Mouse (Mus musculus) right cerebral cortex, adult 18-20 months (tissue): ENCODE data around the gene B4galnt2.
"Not testable (repeated sequence)": the region's sequence is repeated elsewhere in the genome, so short reads cannot be mapped to it uniquely, and the experiment has no call there.

Experiments
- DNase-seq: peaks from one replicate; pipeline ENCODE4 v3.0.0; 2022; ENCODE audit warnings: mixed read lengths

B4galnt2 gene

DNA sequence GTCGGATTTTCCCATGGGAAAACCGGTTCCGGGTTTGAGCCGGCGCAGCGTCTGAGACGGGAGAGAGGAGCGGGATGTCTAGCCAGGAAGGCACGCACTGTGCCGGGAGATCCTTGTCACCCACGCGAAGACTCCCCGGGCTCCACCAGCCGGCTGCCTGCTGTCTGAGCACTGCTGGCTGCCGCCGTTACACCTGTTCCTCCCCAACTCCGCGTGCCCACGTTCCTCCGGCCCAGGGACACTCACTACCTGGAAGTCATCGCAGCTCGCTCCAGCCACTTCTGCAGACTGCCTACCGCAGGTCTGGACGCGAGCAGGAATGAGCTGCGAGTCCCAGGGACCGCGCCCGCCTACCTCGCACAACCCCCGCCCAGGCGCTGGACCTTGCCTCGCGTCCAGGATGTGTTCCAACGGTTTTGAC lies at the start of gene B4galnt2:
TSS of gene B4galnt2 (minus strand) at position 321 of the 421 bp plus-strand sequence.
- peak; percentile 30 for DNase-seq

DNA sequence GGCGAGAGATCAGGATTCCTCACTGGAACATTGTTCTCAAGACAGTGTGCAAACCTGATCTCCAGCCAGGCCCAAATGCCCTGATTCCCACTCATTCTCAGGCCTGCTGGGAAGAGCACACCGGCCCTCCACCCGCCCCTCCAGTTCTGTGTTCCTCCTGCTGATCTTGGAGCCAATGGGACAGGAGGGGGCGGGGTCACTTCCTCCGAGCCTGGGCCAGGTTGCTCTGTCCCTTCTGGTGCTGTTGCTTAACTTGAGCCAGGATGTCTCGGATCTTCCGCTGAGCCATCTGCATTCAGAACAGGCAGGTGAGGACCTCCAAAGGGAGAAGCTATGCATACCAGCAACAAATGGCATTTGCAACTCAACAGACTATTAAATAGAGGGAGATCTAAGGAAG lies 48.6 kb upstream of the B4galnt2 start:
- DNase-seq: no peak

DNA sequence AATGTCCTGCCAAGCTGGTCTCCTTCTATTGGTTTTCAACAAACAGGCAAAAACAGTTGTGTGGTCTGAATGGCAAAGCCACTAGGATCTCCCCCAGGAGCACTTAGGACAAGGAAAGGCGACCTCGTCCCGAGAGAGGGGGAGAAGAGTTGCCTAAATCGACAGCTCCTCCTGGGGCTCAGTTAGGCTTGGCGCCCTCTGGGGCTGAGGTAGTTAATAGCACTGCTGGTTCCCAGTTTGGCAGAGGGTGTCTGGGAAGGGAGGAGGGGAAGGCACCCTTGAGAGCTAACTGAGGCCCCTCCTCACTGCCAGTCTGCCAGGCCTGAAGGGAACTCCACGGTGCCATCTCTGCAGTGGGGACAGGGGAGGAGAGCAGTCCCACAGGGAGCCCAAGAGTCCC lies 44.5 kb upstream of the B4galnt2 start:
- DNase-seq: no peak

DNA sequence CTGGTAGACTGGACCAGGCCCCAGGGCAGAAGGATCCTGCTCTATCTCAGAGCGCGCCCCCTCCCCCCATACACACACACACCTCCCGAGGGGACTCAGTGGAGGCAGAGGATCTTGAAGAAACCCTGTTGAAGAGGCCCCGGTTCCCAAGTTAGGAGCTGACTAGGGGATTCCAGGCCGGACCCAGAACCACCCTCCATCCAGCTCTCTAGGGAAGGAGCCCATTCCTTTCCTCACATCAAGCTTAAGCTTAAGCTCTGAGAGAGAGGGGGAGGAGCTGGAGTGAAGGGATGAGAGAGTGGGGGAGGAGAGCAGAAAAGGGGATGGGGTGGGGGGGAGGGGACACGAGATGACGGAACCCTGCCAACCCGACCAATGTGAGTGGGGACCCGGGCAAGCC lies 43.6 kb upstream of the B4galnt2 start:
- DNase-seq: no peak

DNA sequence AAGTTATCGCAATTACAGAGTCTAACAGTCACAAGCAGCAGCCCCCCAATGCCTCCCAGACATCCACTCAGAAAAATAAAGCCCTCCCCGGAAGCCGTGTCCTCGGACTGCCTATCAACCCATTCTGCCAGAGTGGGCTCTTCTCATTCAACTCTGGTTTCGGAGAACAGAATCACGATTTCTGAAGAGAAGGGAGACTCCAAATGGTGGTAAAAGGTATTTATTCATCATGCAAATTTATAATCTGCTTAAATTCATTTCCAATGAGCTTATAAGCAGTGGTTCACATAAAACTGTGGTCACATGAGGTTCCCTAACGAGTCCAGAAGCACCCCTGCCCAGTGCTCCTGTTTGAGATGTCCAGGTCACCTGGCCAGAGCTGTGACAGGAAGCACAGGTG lies 42.7 kb upstream of the B4galnt2 start:
- no peak for DNase-seq

DNA sequence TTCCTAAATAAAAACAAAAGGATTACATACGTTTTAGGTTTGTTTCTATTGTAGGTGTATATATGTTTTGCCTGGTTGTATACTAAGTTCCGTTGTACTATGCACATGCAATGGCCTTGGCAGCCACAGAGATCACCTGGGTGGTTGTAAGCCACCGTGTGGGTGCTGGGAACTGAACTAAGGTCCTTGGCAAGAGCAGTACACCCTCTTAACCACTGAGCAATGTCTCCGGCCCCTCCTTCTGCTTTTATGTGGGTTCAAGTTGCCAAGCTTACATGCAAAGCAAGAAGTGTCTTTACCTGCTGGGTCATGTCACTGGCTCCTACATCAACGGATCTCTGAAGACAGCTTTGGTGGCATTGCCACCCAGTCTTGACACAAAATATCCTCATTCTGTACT lies 38.6 kb upstream of the B4galnt2 start:
- DNase-seq: no peak

DNA sequence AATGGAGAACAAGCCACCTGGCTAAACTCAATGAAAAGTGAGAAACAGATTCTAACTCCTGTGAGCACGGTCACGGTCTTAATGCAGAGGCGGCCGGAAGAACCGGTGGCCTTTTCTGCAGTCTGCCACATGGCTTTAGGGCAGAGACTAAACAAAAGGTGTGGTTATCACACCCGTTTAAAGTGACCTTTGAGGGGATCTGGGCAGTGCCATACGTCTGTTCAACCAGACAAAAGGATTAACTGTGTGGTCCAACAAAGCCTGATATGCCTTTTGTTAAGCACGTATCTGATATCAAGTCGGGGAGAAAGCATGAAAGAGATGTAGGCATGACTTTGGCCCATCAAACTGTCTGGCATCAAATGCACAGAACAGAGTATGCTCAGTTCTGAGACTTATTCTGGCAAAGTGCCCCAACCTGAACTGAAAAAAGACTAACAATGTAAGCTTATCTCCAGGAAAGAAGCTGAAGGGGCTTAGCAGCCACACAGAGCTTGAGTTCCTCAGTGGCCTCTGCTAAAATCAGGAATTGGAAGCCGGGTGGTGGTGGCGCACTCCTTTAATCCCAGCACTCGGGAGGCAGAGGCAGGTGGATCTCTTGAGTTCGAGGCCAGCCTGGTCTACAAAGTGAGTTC lies 31.3 kb upstream of the B4galnt2 start:
- DNase-seq: no peak

DNA sequence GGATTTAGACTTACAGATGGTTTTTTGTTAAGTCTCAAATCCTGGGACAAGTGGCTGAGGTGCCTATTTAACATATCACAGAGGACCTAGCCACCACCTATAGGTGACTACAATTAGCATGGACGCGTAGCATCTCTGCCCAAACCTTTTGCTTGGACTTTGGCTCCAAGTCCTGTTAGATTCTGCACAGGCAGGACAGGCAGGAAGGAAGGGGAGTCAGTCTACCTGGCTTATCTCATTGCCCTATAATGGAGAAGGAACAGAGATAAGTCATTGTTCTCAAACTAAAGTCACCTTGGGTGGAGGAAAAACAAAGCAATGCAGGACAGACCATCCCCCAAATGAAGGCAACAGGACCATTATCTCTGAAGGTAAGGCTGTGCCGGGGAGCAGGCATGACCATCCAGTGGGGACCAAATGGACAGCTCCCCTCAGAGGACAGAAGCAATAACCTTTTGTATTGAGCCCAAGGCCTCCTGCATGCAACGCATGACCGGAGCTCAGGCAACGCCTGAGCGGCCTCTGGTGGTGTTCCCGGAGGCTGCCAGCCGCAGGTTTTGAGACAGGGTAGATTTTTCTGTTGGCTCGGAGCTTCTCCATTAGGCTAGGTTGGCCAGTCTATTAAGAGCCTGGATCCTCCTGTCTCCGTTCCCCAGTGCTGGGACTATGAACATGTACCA lies 25.3 kb upstream of the B4galnt2 start:
- DNase-seq: no peak

DNA sequence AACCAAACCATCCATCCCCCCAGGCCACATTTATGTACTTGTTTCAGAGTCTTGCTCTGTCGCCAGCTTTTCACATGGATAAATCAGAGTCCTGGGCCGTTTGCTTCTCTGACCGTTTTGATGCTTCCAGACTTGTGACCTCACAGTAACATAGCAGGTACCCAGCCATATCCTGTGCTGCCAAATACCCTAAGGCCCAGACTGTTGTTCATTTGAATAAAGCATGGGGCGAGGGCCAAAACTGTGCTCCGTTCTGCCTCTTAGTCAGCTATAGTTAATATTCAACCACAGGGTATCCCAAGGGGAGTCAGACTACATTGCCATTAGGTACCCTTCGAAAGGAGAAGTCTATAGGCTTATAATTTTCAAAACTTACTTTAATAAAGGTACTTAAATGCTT lies 21.7 kb upstream of the B4galnt2 start:
- no peak for DNase-seq

DNA sequence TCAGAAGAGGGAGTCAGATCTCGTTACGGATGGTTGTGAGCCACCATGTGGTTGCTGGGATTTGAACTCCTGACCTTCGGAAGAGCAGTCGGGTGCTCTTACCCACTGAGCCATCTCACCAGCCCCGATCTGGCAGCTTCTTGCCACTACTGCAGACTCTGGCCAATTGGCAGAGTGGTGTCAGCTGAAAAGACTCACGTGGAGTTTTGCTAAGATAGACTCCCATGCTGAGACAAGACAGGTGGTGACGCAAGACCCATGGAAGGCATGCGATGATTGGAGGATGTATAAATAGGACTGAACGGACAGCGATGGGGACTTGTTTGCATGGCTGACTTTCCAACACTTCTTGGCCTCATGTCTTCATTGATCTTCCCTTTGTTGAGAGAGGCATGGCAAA lies 17.5 kb upstream of the B4galnt2 start:
- not testable (repeated sequence) for DNase-seq

DNA sequence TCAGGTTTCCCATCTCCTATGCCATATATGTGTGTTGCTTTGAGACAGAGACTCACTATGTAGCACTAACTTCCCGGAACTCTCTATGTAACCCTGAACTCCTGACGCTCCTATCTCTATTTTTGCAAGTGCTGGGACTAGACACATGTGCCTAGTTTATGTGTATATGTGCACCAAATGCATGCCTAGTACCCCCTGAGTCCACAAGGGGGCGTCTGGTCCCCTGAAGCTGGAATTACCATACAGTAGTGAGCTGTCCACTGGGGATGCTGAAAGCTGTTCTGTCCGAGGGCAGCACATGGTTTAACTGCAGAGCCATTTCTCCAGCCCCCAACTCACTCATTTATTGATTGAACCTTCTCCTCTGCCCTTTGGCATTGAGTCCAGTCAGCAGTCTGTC lies 11.7 kb upstream of the B4galnt2 start:
- DNase-seq: no peak

DNA sequence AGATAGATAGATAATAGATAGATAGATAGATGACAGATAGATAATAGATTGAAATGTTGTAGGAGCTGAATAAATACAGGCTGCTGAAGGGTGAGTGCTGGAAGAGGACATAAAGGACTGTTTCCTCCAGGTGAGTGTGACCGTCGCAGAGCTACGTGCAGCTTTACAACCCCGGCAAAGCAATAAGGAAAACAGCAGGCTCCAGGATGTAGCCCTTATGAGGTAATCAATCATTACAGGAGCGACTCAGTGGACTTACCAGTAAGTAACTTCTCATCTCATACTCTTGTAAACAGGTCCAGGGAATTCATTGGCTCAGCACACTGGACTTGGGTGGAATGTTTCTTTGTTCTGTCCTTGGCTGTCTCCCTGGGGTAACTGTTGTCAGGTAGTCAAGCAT lies 11.3 kb upstream of the B4galnt2 start:
- DNase-seq: no peak

DNA sequence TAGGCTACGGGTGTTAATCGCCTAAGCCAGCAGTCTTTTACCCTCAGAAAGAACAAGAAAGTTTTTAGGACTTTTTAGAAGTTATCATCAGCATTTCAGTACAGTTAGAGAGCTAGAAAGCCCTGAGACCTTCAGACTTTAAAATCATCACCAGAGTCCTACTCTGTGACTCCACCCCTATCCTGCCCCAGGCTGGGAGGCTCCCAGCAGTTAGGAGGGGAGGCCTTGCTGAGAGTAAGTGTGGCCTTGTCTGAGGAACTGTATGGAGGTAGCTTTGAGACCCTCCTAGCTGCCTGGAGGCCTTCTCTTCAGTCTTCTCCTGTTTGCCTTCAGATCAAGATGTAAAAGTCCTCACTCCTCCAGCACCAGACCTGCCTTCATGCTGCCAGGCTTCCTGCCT lies 9.5 kb upstream of the B4galnt2 start:
- DNase-seq: no peak

DNA sequence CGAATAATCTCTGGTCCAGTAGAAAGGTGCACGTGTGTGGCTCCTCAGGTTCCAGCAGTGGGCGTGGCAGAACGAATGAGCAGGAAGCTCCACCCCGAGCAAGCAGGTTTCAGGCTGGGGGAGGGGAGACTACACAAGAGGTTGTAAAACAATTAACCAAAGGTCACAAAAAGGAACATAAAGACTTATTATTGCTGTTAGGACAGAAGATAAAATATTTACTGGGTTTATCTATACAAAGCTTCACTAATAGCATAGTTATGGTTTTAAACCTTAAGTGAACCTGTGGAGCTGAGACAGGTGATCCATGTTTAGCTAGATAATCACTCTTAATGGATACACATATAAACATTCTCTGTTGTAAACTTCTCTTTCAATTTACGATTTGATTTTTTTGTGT lies 8.8 kb upstream of the B4galnt2 start:
- not testable (repeated sequence) for DNase-seq

DNA sequence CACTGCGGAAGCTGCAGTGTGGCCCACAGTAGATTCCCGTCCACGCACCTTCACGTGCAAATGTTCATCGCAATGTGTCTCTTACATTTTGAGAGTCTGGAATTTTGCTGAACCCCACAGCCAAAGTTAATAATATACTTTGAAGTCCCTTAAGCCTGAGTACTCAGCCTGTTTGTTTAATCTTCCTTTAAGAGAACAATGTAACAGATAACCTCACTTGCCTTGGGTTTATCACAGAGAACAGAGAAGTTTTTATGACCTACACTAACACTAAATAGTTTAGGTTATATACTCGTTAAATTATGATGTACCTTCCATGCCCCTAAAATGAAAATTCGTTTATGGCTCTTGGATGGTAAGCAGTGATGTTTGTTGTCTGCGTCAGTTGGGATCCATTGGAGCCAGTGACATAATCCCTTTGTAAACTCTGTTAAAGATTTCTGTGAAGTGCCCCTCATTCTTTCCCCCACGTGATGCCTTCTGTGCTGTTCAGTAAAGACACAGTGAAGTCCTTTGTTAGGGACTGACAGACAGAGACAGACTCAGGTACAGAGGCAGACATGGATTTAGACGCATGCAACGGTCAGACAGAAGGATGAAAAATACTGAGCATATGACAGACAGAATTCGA lies 7.4 kb upstream of the B4galnt2 start:
- DNase-seq: no peak

DNA sequence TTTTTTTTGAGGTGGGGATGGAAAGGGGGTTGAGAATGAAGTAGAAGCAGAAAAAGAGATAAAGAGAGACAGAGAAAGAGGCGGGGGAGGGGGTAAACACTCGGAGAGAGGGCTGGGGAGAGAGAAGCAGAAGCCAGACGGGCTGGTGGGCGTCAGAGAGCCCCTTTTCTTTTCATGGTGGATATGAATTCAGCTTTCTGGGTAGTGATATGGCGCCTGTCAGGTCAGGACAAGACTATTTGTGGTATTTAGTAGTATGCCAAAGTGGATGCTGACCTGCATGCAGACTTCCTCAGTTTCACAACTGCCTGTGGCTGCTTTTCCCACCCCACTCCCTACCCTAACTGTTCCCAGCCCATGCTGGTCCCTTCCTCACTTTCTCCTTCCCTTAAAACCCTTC lies 1.7 kb upstream of the B4galnt2 start:
- DNase-seq: no peak

DNA sequence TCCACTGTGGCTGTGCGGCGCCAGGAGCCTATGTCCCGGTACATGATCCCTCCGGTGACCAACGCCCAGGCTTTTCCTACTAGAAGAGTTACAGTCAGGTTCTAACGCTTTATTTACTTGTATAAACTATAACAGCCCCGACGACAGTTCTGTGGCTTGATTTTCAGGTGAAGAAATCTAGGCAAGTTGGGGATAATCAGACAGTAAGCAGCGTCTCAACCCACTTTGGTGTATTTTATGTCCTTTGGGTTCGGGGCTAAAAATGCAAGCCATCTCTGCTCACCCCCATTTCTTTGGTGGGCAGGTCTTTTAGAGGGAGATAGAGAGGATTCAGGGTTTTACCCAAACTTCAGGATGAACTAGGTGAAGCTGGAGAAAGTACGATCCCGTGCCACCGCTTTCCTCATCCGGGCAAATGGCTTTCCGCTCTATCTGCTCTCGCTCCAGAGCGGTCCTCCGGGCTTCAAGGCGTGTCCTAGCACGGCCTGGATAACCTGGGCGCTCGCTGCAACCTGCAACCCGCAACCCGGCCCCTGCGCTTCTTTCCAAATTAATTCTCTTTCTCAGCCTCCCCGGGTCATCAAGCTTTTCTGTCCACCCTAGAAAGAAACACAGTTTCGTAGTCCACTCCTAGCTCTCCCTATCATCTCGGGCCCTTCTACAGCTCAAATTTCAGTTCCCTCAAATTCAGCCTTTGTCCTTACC lies 467 bp upstream of the B4galnt2 start:
- DNase-seq: no peak

DNA sequence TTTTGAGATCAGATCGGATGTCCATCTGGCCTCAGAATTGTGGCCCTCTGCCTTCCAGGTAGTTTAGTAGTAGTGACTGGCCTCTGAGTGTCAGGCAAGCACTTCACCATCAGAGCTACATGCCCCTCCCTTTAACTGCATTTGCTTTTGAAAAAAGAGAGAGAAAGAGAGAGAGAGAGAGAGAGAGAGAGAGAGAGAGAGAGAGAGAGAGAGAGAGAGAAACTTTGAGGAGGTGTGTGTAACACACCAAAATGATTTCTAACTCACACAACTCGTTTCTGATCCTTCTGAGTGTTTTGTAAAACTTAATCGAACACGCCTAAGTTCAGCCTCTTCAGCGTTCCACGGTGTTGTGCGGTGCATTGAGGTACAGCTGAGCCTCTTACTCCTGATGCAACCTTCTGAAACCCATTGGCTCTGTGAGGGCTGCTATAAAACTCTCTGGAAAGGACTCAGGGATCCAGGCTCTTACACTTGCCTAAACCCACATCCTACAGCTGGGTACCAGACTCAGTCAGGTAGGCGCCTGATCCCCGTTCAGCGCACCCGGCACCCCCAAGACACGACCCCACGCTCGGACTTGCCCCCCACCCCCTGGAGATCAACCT lies 628 bp downstream of the B4galnt2 start:
- no peak for DNase-seq

DNA sequence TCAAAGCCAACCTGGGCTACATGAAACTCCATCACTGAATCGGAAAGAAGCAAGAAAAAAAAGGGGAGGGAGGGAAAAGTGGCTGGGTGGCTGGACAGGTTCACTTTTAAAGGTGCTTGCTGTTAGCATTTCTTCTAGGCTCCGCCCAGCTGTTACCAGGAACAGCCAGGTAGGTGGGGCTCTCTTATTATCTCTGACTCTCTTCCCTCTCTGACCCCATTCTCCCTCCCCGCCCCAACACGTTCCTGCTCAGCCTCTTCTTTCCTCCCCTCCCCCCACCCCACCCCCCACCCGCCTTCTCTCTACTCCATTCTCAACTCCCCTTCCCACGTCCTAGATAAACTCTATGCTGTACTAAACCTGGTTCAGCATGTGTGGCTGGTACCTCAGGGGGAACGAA lies 3.1 kb downstream of the B4galnt2 start:
- no peak for DNase-seq

DNA sequence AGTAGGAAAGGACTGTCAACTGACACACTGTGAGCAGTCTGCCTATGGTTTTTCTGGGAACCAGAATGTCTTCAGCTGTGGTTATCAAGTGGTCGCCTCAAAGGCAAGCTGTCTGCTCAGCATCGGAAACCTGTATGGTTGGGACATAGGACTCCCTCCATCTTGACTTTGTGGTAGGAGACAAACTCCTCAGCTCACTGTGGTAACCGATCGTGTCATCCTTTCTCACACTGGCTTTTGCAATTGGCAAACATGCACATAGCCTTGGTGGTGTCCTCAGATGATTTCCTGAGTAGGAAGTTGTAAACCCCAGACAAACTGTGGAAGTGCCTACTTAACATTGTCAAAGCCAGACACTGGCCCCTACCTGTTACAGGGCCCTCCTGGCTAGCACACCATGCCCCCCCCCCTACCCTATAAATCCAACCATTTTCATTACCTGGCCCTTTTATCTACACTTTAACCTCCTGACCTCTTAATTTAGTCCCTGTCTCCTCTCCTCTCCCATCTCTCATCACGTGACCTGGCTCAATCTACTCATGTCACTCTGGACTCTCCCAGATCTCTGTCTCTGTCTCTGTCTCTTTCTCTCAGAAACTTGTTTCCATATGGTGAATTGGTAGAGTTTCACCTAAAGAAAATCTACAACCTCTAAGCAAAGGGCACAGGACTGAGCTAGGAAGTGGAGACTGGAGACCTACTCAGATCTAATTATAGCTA lies 6.7 kb downstream of the B4galnt2 start:
- DNase-seq: no peak

DNA sequence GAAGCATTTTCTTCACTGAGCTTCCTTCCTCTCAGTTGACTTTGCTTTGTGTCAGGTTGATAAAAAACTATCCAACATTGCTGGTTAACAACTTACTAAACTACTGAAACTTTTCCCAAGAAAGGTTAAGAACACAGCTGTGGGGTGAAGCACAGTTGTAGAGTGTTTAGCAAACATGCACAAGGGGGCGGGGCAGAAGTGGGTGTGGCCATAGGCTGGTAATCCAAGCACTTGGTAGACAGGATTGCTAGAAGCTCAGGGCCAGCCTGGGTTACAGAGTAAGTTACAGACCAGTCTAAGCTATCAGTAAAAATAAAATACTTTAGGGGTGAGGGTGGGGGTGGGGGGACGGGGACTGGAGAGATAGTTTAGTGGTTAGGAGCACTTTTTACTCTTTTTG lies 10.4 kb downstream of the B4galnt2 start:
- no peak for DNase-seq

DNA sequence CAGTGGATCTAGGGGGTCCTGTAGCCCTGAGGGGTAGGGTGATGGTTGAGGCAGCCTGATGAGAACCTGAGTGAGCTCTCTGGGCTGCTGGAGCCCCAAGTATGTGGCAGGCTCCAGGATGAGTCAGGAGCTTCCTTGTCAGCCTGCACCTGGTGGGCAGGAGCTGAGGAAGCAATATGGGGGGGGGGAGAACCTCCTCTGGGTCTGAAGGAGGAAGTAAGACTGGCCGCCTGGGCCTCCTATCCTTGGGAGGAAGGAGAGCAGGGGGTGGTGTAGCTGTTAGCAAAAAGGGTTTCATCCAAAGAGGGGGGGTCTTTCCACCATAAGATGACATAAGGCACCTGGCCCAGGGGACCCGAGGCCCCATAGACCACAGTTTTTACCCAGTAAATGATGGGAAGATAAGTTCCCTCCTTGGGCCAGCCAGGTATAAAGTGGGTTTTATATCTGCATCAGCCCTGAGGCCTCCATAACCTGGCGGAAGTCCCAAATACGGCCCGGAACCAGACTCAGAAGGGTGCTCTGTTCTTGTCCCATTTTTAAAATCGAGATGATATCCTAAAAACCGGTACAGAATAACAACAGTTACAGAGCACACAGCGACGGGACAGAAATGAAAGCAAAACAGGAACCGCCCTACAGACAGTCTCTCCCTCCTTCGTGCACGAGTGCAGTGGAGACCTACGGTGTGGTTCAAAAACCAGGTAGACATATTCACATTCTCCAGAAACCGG lies 18.1 kb downstream of the B4galnt2 start:
- no peak for DNase-seq
